Mouse (Mus musculus) ES-Bruce4 (cell line): ENCODE results near the gene Vwce. TPM values are rescaled to one million over a fixed set of nuclear protein-coding genes. Genes with fewer than 3 reads are reported as not detected.
A peak's percentile ranks its signal among the peaks of the same experiment; 100 is the strongest.

ENCODE experiments used
- H3K27ac ChIP-seq: 2 replicates; pipeline ENCODE4 v1.5.1; 2012; ENCODE audit warnings: low read length, inconsistent platforms; ENCODE audit not compliant: insufficient read depth
- H3K27me3 ChIP-seq: 2 replicates; pipeline ENCODE4 v1.6.1; 2012; ENCODE audit warnings: mild to moderate bottlenecking, low read length, inconsistent platforms; ENCODE audit not compliant: control insufficient read depth, poor library complexity, insufficient read depth, severe bottlenecking
- H3K36me3 ChIP-seq: 2 replicates; pipeline ENCODE4 v1.6.1; 2012; ENCODE audit warnings: inconsistent platforms, mild to moderate bottlenecking, low read length, moderate library complexity; ENCODE audit not compliant: control insufficient read depth, poor library complexity, insufficient read depth, severe bottlenecking
- H3K4me1 ChIP-seq: one replicate; pipeline ENCODE4 v1.8.1; 2011; ENCODE audit warnings: low read length; ENCODE audit not compliant: control insufficient read depth, insufficient read depth
- H3K4me3 ChIP-seq: 2 replicates; pipeline ENCODE4 v1.5.1; 2011; ENCODE audit warnings: low read depth, mild to moderate bottlenecking, low read length
- H3K9ac ChIP-seq: 2 replicates; pipeline ENCODE4 v1.6.1; 2012; ENCODE audit warnings: low read depth, mild to moderate bottlenecking, inconsistent platforms; ENCODE audit not compliant: poor library complexity, severe bottlenecking
- H3K9me3 ChIP-seq: replicated peaks from 2 replicates; pipeline ENCODE4 v1.6.1; 2012; ENCODE audit warnings: mild to moderate bottlenecking, low read length, inconsistent platforms; ENCODE audit not compliant: control insufficient read depth, poor library complexity, insufficient read depth, severe bottlenecking
- CTCF ChIP-seq: IDR thresholded peaks from one replicate; pipeline ENCODE4 v1.8.1; 2011; ENCODE audit warnings: low read depth, low read length
- EP300 ChIP-seq: IDR thresholded peaks from 2 replicates; pipeline ENCODE4 v1.6.1; 2011; ENCODE audit warnings: low read depth, low read length; ENCODE audit not compliant: insufficient read depth
- POLR2A ChIP-seq: IDR thresholded peaks from one replicate; pipeline ENCODE4 v1.8.1; 2011; ENCODE audit warnings: low read length; ENCODE audit not compliant: insufficient read depth
- polyA plus RNA-seq: library from polyadenylated mRNA; stranded (reverse); fragments of >200 nt; gene quantifications from 2 replicates; pipeline ENCODE4 v1.2.4, GENCODE M21; 2011; ENCODE audit warnings: low read depth; ENCODE audit not compliant: missing spikeins, insufficient read depth, insufficient read length

Vwce gene
- polyA plus RNA-seq, 1 experiment: 2.0 TPM

DNA sequence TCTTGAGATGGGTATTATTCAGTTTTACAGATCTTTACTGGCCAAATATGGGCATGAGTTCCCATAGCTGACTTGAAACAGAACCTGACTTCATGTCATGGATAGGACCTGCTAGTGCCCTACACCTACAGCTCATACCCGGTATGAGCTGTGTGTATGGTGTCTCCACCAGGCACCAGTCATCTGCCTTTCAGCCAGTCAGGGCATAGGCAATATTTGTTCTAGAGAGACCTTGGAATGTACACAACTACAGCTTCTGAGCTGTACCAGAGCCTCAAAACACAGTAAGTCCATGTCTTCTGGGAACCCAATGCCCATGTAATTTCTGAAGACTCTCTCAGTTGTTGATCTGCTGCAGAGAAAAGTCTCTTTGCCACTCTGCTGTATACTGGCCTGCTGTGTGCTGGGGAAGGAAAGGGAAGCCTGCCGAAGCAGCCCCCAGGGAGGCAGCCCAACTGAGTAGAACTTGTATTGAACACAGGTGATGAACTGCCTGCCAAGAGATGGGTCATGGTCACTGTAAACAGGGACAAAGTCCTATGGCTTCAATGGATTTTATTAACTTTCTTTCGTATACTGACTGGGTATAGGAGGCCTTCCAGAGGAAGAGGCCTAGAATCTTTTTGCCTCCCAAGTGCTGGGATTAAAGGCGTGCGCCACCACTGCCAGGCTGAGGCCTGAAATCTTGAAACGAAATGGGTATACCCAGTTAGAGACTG is 42.2 kb upstream of the Vwce start:
- Histone ChIP-seq H3K4me3 (no peak overlapping the region), H3K9me3 (no peaks in the 10 kb centered on the region), H3K9ac (no peak overlapping the region), H3K27ac (no peak overlapping the region), H3K27me3 (no peaks in the 10 kb centered on the region), H3K4me1 (no peaks in the 10 kb centered on the region), H3K36me3 (no peaks in the 10 kb centered on the region)
- TF ChIP-seq POLR2A: no peak
- no peak for TF ChIP-seq EP300
- no peak for TF ChIP-seq CTCF

- H3K9me3 ChIP-seq: no peaks in the 10 kb centered on the region
- H3K27ac ChIP-seq: no peak overlapping the region
- H3K4me3 ChIP-seq: no peak overlapping the region
- H3K9ac ChIP-seq: no peak overlapping the region
- no peak for TF ChIP-seq POLR2A
- peak; percentile 41 for TF ChIP-seq CTCF
- H3K4me1 ChIP-seq: peaks cover 1% of the 10 kb centered on the region
- H3K36me3 ChIP-seq: no peaks in the 10 kb centered on the region
- no peaks in the 10 kb centered on the region for H3K27me3 ChIP-seq
Observed at GRCm38 (mm10) chr19:10598188-10598587, 35.8 kb upstream of the Vwce start.

DNA sequence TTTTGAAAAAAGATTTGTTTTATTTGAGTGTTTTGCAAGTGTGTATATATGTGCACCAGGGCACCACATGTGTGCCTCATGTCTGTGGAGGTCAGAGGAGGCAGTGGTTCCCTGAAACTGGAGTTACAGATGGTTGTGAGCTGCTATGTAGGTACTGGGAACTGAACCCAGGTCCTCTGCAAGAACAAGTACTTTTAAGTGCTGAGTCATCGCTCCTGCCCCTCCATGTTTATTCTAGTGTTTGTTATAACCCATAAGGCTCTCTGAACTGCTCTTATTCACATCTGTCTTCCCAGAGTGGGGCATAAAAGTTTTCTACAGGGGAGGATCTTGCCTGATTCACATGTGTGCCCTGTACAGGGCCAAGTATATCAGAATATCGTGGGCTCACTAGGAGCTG is 34.4 kb upstream of the Vwce start:
- Histone ChIP-seq H3K36me3 (no peaks in the 10 kb centered on the region), H3K27ac (no peak overlapping the region), H3K4me1 (peaks cover 1% of the 10 kb centered on the region), H3K4me3 (no peak overlapping the region), H3K9ac (no peak overlapping the region), H3K9me3 (no peaks in the 10 kb centered on the region), H3K27me3 (no peaks in the 10 kb centered on the region)
- TF ChIP-seq POLR2A (no peak), EP300 (no peak), CTCF (no peak)

GRCm38 (mm10) chr19:10602247-10602769 is 31.7 kb upstream of the Vwce start:
- H3K9me3 ChIP-seq: no peaks in the 10 kb centered on the region
- peak overlapping the region; percentile 50 for H3K9ac ChIP-seq
- TF ChIP-seq CTCF (no peak), POLR2A (no peak), EP300 (no peak)
- peak overlapping the region; percentile 39 for H3K4me3 ChIP-seq
- no peaks in the 10 kb centered on the region for H3K27me3 ChIP-seq
- H3K4me1 ChIP-seq: peaks cover 1% of the 10 kb centered on the region
- peaks cover 7% of the 10 kb centered on the region for H3K36me3 ChIP-seq
- H3K27ac ChIP-seq: peak overlapping the region; percentile 84

- Histone ChIP-seq H3K4me3 (peak overlapping the region; percentile 39; the same call in 1 of the 2 replicates), H3K36me3 (peaks cover 11% of the 10 kb centered on the region), H3K9me3 (no peaks in the 10 kb centered on the region), H3K27me3 (no peaks in the 10 kb centered on the region), H3K27ac (peak overlapping the region; percentile 84), H3K9ac (peak overlapping the region; percentile 68), H3K4me1 (peaks cover 1% of the 10 kb centered on the region)
- TF ChIP-seq CTCF (peak; percentile 92), POLR2A (no peak), EP300 (no peak)
Observed at GRCm38 (mm10) chr19:10602787-10603186, 31.2 kb upstream of the Vwce start.
